Mouse (Mus musculus): ENCODE data around the gene Stk32b. TPM values are rescaled to one million over a fixed set of nuclear protein-coding genes. Genes with fewer than 3 reads are reported as not detected.

Gene Stk32b
- 0.10 TPM in 1 of 2 replicates, not detected in the other for polyA plus RNA-seq (2012; ENCODE audit: insufficient read depth, low replicate concordance)

GRCm38 (mm10) chr5:37716505-37717372 is at the start of gene Stk32b:
TSS of gene Stk32b (minus strand) at chr5:37717171.
- H3K27me3 ChIP-seq (replicated peaks) = peaks cover 33% of the 10 kb centered on the region

GRCm38 (mm10) chr5:37765851-37766250 is 48.9 kb upstream of the Stk32b start:
- no peak for TF ChIP-seq GATA1 (IDR thresholded peaks at IDR 0.05; ENCODE audit: borderline replicate concordance, low read length)
- no peak for TF ChIP-seq FLI1 (IDR thresholded peaks at IDR 0.05; ENCODE audit: low read length)
- no peaks in the 10 kb centered on the region for H3K36me3 ChIP-seq (replicated peaks; ENCODE audit: low read length)
- H3K4me3 ChIP-seq (replicated peaks) = no peak overlapping the region
- peaks cover 5% of the 10 kb centered on the region; the same call in 1 of the 2 replicates for H3K9me3 ChIP-seq
- no peaks in the 10 kb centered on the region for H3K4me1 ChIP-seq
- H3K27me3 ChIP-seq (replicated peaks) = no peaks in the 10 kb centered on the region

More at GRCm38 (mm10) chr5:37716505-37717372, at the start of gene Stk32b:
- Histone ChIP-seq H3K36me3 (replicated peaks; ENCODE audit: low read length) (no peaks in the 10 kb centered on the region), H3K9me3 (peaks cover 5% of the 10 kb centered on the region; the same call in 1 of the 2 replicates), H3K4me3 (replicated peaks) (peak within 1 kb of the TSS; percentile 38), H3K4me1 (peaks cover 5% of the 10 kb centered on the region; the same call in 1 of the 2 replicates)
- TF ChIP-seq FLI1 (IDR thresholded peaks at IDR 0.05; ENCODE audit: low read length) (no peak), GATA1 (IDR thresholded peaks at IDR 0.05; ENCODE audit: borderline replicate concordance, low read length) (no peak)

- no peaks in the 10 kb centered on the region for H3K9me3 ChIP-seq
- H3K36me3 ChIP-seq (replicated peaks; ENCODE audit: low read length) = no peaks in the 10 kb centered on the region
- TF ChIP-seq FLI1 (IDR thresholded peaks at IDR 0.05; ENCODE audit: low read length) (no peak), GATA1 (IDR thresholded peaks at IDR 0.05; ENCODE audit: borderline replicate concordance, low read length) (no peak)
- no peak overlapping the region for H3K4me3 ChIP-seq (replicated peaks)
- no peaks in the 10 kb centered on the region for H3K27me3 ChIP-seq (replicated peaks)
- no peaks in the 10 kb centered on the region for H3K4me1 ChIP-seq
Observed at GRCm38 (mm10) chr5:37762046-37762445, 45.1 kb upstream of the Stk32b start.

GRCm38 (mm10) chr5:37753366-37753765 is 36.4 kb upstream of the Stk32b start:
- Histone ChIP-seq H3K4me1 (no peaks in the 10 kb centered on the region), H3K27me3 (replicated peaks) (no peaks in the 10 kb centered on the region), H3K9me3 (no peaks in the 10 kb centered on the region), H3K4me3 (replicated peaks) (no peak overlapping the region), H3K36me3 (replicated peaks; ENCODE audit: low read length) (no peaks in the 10 kb centered on the region)
- no peak for TF ChIP-seq GATA1 (IDR thresholded peaks at IDR 0.05; ENCODE audit: borderline replicate concordance, low read length)
- no peak for TF ChIP-seq FLI1 (IDR thresholded peaks at IDR 0.05; ENCODE audit: low read length)

- Histone ChIP-seq H3K27me3 (replicated peaks) (no peaks in the 10 kb centered on the region), H3K4me1 (no peaks in the 10 kb centered on the region), H3K36me3 (replicated peaks; ENCODE audit: low read length) (no peaks in the 10 kb centered on the region), H3K9me3 (no peaks in the 10 kb centered on the region), H3K4me3 (replicated peaks) (no peak overlapping the region)
- no peak for TF ChIP-seq GATA1 (IDR thresholded peaks at IDR 0.05; ENCODE audit: borderline replicate concordance, low read length)
- no peak for TF ChIP-seq FLI1 (IDR thresholded peaks at IDR 0.05; ENCODE audit: low read length)
Observed at GRCm38 (mm10) chr5:37752027-37752967, 35.3 kb upstream of the Stk32b start.

GRCm38 (mm10) chr5:37743889-37744707 is 27.1 kb upstream of the Stk32b start:
- H3K27me3 ChIP-seq (replicated peaks) = no peaks in the 10 kb centered on the region
- H3K36me3 ChIP-seq (replicated peaks; ENCODE audit: low read length) = no peaks in the 10 kb centered on the region

GRCm38 (mm10) chr5:37736213-37736612 is 19.2 kb upstream of the Stk32b start:
- no peaks in the 10 kb centered on the region for H3K4me1 ChIP-seq
- TF ChIP-seq GATA1 (IDR thresholded peaks at IDR 0.05; ENCODE audit: borderline replicate concordance, low read length) = no peak
- no peak for TF ChIP-seq FLI1 (IDR thresholded peaks at IDR 0.05; ENCODE audit: low read length)
- no peak overlapping the region for H3K4me3 ChIP-seq (replicated peaks)
- no peaks in the 10 kb centered on the region for H3K36me3 ChIP-seq (replicated peaks; ENCODE audit: low read length)
- no peaks in the 10 kb centered on the region for H3K27me3 ChIP-seq (replicated peaks)
- peaks cover 25% of the 10 kb centered on the region for H3K9me3 ChIP-seq

More at GRCm38 (mm10) chr5:37743889-37744707, 27.1 kb upstream of the Stk32b start:
- TF ChIP-seq FLI1 (IDR thresholded peaks at IDR 0.05; ENCODE audit: low read length) = no peak
- TF ChIP-seq GATA1 (IDR thresholded peaks at IDR 0.05; ENCODE audit: borderline replicate concordance, low read length) = no peak
- H3K4me1 ChIP-seq = no peaks in the 10 kb centered on the region
- H3K9me3 ChIP-seq = no peaks in the 10 kb centered on the region
- H3K4me3 ChIP-seq (replicated peaks) = no peak overlapping the region

- Histone ChIP-seq H3K9me3 (peaks cover 34% of the 10 kb centered on the region), H3K4me1 (no peaks in the 10 kb centered on the region), H3K36me3 (replicated peaks; ENCODE audit: low read length) (no peaks in the 10 kb centered on the region), H3K4me3 (replicated peaks) (peak within 1 kb of the TSS; percentile 18), H3K27me3 (replicated peaks) (no peaks in the 10 kb centered on the region)
- TF ChIP-seq GATA1 (IDR thresholded peaks at IDR 0.05; ENCODE audit: borderline replicate concordance, low read length) = no peak
- TF ChIP-seq FLI1 (IDR thresholded peaks at IDR 0.05; ENCODE audit: low read length) = no peak
Observed at GRCm38 (mm10) chr5:37735224-37735623, 18.3 kb upstream of the Stk32b start, which contains the start of gene Cytl1. TSS of gene Cytl1 (plus strand) at chr5:37735519.

GRCm38 (mm10) chr5:37730781-37731180 is 13.8 kb upstream of the Stk32b start:
- Histone ChIP-seq H3K36me3 (replicated peaks; ENCODE audit: low read length) (no peaks in the 10 kb centered on the region), H3K9me3 (peaks cover 43% of the 10 kb centered on the region), H3K27me3 (replicated peaks) (no peaks in the 10 kb centered on the region), H3K4me3 (replicated peaks) (no peak overlapping the region), H3K4me1 (no peaks in the 10 kb centered on the region)
- no peak for TF ChIP-seq FLI1 (IDR thresholded peaks at IDR 0.05; ENCODE audit: low read length)
- TF ChIP-seq GATA1 (IDR thresholded peaks at IDR 0.05; ENCODE audit: borderline replicate concordance, low read length) = no peak
